Mouse (Mus musculus): ENCODE results near the gene Crtac1. TPM values are rescaled to one million over a fixed set of nuclear protein-coding genes. Genes with fewer than 3 reads are reported as not detected.

The Crtac1 gene
- 7.9 and 9.8 TPM in 2 replicates for polyA plus RNA-seq (2012; rRNA removed; ENCODE audit: low replicate concordance)

DNA sequence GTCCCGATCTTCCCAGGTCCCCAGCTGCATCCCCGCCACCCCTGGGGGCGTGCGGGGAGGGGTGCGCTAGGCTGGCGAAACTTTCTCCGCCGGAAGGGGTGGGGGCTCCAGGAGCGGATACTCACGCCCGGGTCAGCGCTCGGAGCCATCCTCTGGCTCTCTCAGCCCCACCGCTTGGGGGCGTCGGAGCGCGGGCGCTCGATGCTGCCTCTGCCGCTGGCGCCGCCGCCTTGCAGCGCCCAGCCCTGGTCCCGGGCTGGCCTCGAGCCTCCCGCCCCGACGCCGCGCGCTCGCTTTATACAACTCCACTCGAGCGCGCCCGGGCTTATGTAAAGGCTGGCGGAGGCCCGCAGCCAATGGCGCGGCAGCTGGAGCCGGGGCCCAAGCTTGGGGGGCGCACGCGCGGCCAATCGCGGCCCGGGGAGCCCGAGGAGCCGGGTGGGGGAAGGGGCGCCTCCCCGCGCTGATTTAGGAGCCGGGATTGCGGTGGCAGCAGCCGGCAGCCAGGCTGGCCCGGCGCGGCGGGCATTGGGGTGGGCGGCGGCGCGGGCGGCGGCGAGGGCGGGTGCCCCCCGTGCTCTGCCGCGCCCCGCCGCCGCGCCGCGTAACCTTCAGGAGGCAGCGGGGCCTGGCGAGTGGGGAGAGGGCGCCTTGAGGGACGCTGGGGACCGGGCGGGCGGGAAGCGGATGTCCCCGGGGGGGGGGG is at the start of gene Crtac1:
Gene Crtac1, minus strand, starts transcription at position 299 of the 706 bp plus-strand sequence.

DNA sequence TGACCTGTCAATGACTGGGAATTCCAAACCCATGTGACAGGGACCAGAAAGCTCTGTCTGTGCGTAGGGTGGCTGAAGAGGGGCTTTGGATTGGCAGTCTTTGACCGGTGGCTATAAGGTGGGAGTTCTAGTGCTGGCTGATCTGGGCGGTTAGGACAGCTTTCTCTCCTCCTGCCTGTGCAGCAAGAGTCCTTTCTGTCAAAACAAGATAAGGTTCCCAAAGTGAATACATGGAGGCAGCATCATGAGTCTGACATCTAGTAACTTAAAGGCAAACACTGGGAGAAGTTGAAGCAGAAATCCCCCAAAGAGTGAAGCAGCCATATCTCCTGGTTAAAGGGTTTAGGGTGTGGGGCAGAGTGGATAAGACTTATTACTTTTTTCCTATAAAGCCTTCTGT is 184.1 kb downstream of the Crtac1 start, which contains the start of gene Golga7b:
Gene Golga7b, plus strand, starts transcription at position 56 of the 400 bp plus-strand sequence.

Other genes with a start within 250 kb of the Crtac1 start
- gene Sfrp5, start 229.5 kb downstream of the Crtac1 start, polyA plus RNA-seq (2012; rRNA removed; ENCODE audit: low replicate concordance): 2.5 and 102 TPM in 2 replicates
- gene Golga7b, start 184.2 kb downstream of the Crtac1 start, polyA plus RNA-seq (2012; rRNA removed; ENCODE audit: low replicate concordance): 1.1 and 3.7 TPM in 2 replicates
- gene R3hcc1l, start 87.0 kb upstream of the Crtac1 start, polyA plus RNA-seq (2012; rRNA removed; ENCODE audit: low replicate concordance): 5.5 and 6.7 TPM in 2 replicates
- gene Loxl4, start 181.0 kb upstream of the Crtac1 start, polyA plus RNA-seq (2012; rRNA removed; ENCODE audit: low replicate concordance): 1.7 and 3.6 TPM in 2 replicates

All from subcutaneous adipose tissue, adult 2 months (tissue).